Mouse (Mus musculus): ENCODE measurements at regions not wholly inside any gene's neighbourhood (a gene's known extent, or its start where the extent isn't known, plus 50 kb on each side); places are given as distances from the start of the nearest gene placed in this dataset.

- Histone ChIP-seq H3K4me3 (ENCODE audit: insufficient read depth, low read depth, low read length) (no peak overlapping the region), H3K27ac (replicated peaks; ENCODE audit: low read depth, low read length) (no peak overlapping the region), H3K4me1 (ENCODE audit: control insufficient read depth, insufficient read depth, insufficient read length, low read length) (no peaks in the 10 kb centered on the region)
Observed at GRCm38 (mm10) chr9:6652267-6652994, 382.8 kb upstream of the Ddi1 start.

GRCm38 (mm10) chr9:6651572-6652236 lies 382.1 kb upstream of the Ddi1 start:
- no peaks in the 10 kb centered on the region for H3K4me1 ChIP-seq (ENCODE audit: control insufficient read depth, insufficient read depth, insufficient read length, low read length)
- no peak overlapping the region for H3K27ac ChIP-seq (replicated peaks; ENCODE audit: low read depth, low read length)
- H3K4me3 ChIP-seq (ENCODE audit: insufficient read depth, low read depth, low read length), result no peak overlapping the region

GRCm38 (mm10) chr9:6645796-6646309 lies 376.2 kb upstream of the Ddi1 start:
- Histone ChIP-seq H3K4me1 (ENCODE audit: control insufficient read depth, insufficient read depth, insufficient read length, low read length) (no peaks in the 10 kb centered on the region), H3K4me3 (ENCODE audit: insufficient read depth, low read depth, low read length) (no peak overlapping the region), H3K27ac (replicated peaks; ENCODE audit: low read depth, low read length) (no peak overlapping the region)

- no peaks in the 10 kb centered on the region for H3K4me1 ChIP-seq (ENCODE audit: control insufficient read depth, insufficient read depth, insufficient read length, low read length)
- H3K27ac ChIP-seq (replicated peaks; ENCODE audit: low read depth, low read length), result no peak overlapping the region
- H3K4me3 ChIP-seq (ENCODE audit: insufficient read depth, low read depth, low read length), result no peak overlapping the region
Observed at GRCm38 (mm10) chr9:6645321-6645720, 375.7 kb upstream of the Ddi1 start.

GRCm38 (mm10) chr9:6617155-6617554 lies 347.5 kb upstream of the Ddi1 start:
- Histone ChIP-seq H3K27ac (replicated peaks; ENCODE audit: low read depth, low read length) (no peak overlapping the region), H3K4me3 (ENCODE audit: insufficient read depth, low read depth, low read length) (no peak overlapping the region), H3K4me1 (ENCODE audit: control insufficient read depth, insufficient read depth, insufficient read length, low read length) (no peaks in the 10 kb centered on the region; the same call in 1 of the 2 replicates)

GRCm38 (mm10) chr9:6609284-6609627 lies 339.6 kb upstream of the Ddi1 start:
- no peaks in the 10 kb centered on the region for H3K4me1 ChIP-seq (ENCODE audit: control insufficient read depth, insufficient read depth, insufficient read length, low read length)
- no peak overlapping the region for H3K4me3 ChIP-seq (ENCODE audit: insufficient read depth, low read depth, low read length)
- no peak overlapping the region for H3K27ac ChIP-seq (replicated peaks; ENCODE audit: low read depth, low read length)

- Histone ChIP-seq H3K27ac (replicated peaks; ENCODE audit: low read depth, low read length) (no peak overlapping the region), H3K4me1 (ENCODE audit: control insufficient read depth, insufficient read depth, insufficient read length, low read length) (no peaks in the 10 kb centered on the region), H3K4me3 (ENCODE audit: insufficient read depth, low read depth, low read length) (no peak overlapping the region)
Observed at GRCm38 (mm10) chr9:6608428-6609283, 339.0 kb upstream of the Ddi1 start.

Measured in brown adipose tissue, adult 24 weeks (tissue).